Mouse (Mus musculus) cerebral cortex, adult 2 months (tissue): ENCODE data around the gene Prrg2.

ENCODE experiments used
- WGBS: fragments of 180-500 bp; shearing (Covaris S2); methylation state at CpG from one replicate; pipeline ENCODE4 v1.1.7; 2018; 5-methylcytosine and 5-hydroxymethylcytosine counted together

Gene Prrg2

DNA sequence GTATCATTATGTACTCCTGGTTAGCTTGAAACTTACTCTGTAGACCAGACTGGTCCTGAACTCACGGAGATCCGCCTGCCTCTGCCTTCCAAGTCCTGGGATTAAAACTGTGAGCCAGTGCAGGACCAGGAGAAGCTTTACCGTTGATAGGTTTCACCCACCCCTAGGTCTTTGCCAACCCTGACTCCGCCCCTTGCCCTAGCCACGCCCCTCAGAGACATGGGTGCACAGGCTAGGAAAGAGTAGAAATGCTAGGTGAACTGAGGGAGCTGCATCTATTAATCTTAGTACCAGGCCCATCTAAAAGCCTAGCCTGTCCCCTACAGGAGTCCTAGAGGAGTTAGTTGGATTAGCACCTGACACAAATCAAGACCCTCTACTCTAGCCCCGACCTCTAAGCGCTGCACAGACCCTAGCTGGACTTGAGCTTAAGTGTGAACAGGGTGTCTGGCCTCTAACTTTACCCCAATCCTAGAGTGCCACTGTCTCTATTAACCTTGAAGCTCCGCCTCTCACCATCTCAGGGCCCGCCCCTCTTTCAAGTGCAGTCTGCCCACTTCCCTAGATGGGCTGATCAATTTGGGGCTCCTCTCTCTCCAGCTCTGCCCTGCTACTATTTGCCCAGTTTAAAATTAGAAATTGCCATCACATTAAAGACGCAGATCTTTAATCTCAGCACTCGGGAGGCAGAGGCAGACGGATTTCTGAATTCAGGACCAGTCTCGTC, 27.9 kb upstream of the Prrg2 start:
- 89% methylated on average over 13 of the region's 13 CpGs for whole genome bisulfite sequencing

DNA sequence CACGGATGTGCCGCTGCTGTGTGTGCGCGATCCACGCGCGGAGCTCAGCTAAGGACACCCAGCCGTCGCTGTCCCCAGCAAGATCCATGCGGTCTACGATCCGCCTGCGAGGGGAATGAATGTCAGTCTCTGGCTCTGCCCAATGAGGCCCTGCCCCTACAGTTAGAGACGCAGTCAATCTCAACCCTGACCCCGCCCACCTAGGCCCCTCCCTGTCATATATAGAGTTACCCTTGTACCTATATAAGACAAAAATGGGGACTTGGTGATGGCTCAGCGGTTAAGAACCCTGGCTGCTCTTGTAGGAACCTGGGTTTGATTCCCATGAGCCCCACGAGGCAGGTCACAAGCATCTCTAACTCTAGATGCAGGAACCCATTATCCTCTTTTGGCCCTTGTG, 26.1 kb upstream of the Prrg2 start:
- 95% methylated on average over 17 of the region's 17 CpGs for WGBS

DNA sequence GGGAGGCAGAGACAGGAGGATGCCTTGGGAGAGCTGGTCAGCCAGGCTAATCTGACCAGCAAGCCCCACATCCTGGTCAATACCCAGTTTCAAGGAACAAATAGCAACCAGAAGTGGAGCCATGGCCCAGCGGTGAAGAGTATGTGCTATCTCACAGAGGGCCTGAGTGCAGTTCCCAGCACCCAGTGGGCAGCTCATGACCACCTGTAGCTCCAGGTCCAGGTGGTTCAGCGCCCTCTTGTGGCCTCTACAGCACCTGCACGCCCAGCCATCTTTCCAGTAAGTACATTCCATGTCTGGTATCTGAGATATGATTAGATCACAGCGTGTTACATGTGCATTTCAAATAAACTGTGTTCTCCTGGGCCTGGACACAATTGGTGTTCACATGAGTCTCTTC, 23.6 kb upstream of the Prrg2 start:
- WGBS, result 79% methylated on average over 4 of the region's 4 CpGs

DNA sequence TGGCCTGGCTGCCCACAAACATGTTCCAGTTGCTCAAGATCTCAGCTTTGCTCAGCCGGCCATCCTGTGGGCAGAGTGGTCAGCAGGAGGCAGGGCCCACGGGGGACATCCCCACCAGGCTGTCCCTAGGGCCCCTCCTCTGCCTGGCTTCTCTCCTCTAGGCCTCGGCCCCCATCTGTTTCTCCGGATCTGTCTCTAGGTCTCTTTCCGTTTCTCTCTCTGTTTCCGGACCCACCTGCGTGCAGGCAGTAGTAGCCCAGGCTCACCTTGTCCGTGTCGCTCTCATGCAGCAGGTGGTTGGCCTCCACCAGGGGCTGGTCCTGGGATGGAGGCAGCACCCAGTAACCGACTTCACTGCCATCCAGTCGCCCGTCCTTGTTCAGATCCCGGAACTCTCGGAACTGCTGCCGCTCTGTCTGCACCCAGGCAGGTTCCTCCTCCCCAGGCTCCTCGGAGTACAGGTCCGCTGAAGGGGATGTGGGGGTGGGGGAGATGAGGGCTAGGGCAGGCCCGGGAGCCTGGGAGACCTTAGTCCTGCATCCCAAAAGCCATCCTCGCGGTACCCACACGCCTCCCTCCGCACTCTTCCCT, 20.9 kb upstream of the Prrg2 start:
- WGBS, result 85% methylated on average over 22 of the region's 22 CpGs

DNA sequence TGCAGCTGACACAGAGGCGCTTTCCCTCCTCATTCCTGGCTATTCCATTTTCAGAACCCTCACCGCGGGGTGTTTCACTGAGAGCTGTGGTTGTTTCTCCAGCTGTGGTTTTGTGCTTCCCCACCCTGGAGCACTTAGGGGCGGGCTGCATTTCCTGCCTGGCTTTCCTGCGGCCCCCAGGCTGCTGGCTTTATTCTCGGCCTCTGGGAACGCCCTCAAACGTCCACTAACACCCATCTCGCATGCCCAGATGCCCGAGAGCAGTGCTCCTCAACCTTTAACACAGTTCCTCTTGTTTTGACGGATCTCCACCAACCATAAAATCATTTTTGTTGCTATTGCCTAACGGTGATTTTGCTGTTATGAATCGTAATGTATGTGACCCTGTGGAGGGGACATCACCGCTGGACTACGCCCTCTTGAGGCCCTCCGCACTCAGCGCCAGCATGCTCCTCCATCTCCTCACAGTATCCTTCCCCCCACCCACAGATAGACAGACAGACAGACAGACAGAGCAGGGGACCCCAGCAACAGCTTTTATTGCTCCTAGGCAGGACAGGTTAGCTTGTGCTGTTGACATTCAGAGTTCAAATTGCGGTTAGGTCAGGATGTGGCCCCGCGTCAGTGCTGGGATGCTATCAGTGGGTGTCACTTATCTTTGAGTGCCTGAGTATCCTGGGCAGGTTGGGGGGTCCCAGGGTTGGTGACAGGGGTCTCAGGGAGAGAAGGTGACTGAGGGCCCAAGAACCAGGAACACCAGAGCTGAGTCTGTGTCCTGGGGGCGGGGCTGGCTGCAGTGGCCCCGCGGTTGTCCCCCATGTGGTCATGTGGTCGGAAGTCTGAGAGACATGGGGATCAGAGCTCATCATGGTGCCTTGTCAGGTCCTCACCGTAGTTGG, 20.2 kb upstream of the Prrg2 start:
- 62% methylated on average over 25 of the region's 25 CpGs for WGBS

DNA sequence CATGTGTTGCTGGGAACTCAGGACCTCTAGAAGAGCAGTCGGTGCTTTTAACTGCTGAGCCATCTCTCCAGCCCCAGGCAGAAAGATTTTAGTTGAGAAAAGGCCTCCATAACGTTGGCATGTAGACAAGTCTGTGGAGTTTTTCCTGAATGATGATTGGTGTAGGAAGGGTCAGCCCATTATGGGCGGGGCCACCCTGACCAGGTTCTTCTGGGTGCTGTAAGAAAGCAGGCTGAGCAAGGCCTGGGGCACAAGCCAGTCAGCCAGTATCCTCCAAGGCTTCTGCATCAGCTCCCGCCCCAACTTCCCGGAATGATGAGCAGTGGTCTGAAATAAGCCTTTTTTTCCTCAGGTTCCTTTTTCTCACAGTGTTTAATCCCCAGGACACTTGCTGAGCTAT, 18.5 kb upstream of the Prrg2 start:
- WGBS, result 56% methylated on average over 5 of the region's 5 CpGs

DNA sequence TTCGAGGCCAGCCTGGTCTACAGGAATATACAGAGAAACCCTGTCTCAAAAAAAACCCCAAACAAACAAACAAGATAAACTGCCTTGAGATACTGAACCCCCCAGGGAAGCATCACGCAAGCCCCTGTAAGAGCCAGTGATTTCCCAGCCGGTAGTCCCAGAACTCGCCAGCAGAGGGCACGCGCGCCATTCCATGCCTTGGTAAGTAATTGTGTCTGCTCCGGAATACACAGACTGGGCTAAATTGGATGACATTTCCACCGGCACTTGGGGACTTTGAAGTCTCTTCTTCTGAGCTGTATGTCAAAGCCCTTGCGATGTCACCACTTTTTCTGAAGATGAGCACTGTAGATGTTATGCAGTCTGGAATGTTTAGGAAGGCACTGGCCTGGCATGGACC, 17.4 kb upstream of the Prrg2 start:
- under 1% methylated on average over 10 of the region's 10 CpGs for WGBS

DNA sequence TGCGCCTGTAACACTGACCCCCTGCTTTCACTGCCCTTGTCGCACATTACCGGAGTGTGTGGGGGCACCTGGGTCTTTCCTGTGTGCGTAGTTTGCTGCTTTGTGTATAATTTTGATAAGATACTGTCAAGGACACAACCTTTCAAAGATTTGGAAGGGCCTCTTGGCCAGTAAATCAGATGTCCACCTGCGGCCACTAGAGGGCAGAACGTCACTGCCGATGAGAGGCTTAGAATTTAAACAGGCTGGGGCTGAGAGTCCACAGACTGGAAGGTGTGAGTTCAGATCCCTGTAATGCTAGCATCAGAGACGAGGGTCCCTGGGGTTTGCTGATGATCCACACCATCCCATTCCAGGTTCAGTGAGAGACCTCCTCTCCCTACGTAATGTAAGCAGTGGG, 16.0 kb upstream of the Prrg2 start:
- WGBS, result 42% methylated on average over 9 of the region's 9 CpGs

DNA sequence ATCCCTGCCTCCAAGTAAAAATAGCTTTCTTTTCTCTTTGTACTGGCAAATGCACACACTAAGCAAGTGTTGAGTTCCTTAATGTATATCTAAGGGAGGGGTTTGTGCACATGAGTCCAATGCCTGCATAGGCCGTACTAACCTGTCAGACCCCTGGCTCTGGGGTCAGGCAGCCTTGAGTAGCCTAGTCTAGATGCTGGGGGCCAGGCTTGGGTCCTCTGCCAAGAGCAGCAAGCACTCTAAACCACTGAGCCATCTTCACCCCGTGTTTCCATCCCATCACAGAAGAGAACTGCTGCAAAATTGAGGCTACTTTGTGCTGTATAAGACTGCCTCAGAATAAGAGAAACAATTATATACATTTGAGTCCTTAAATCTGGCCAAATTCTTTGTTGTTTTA, 15.4 kb upstream of the Prrg2 start:
- WGBS, result 79% methylated on average over 2 of the region's 2 CpGs

DNA sequence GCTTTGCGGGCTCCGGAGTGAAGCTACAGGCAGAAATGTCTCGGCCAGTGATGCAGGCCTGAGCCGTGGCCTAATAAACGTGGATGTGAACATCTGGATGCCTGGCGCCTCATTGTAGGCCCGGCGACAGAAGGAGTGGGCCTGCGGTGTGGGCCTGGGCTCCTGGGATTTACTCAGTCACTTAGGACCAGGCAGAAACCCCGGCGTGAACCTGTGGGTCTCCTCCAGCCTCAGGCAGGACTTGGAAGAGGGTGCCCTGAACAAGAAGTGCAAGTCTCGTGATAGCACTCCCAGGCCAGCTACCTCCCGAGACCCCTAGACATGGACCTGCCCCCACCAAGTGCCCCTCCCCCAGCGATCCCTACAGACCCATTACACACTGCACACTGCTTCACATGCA, 14.8 kb upstream of the Prrg2 start:
- WGBS, result 91% methylated on average over 14 of the region's 14 CpGs

DNA sequence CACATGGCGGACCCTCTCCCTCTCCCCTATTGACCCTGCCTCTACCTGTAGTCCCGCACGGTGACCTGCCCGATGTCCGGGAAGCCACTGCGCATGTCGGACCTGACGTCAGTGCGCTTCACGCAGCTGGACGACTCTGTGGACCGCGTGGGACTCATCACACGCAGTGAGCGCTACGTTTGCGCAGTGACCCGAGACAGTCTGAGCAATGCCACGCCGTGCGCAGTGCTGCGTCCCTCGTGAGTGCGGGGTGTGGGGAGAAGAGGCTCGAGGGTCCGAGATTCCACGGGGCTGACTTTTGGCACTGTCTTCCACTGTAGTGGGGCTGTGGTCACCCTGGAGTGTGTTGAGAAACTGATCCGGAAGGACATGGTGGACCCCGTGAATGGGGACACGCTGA, 14.0 kb upstream of the Prrg2 start:
- 87% methylated on average over 30 of the region's 30 CpGs for WGBS

DNA sequence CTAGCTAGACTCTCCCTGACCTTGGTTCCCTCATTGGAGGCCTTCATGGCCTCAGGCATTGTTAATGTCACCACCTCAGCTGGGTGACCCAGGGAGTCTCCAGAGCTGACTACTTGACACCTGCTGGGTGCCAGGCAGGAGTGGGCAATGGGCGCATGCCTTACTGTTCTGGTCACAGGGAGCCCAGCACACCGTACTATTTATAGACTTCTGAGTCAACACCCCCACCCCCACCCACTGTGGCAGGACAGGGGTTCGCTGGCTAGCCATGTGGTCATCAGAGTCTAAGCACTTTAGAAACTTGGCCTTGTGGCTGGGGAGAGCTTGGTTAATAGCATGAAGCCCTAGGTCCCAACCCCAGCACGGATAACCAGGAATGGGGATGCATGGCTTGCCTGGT, 12.9 kb upstream of the Prrg2 start:
- 55% methylated on average over 4 of the region's 4 CpGs for WGBS

DNA sequence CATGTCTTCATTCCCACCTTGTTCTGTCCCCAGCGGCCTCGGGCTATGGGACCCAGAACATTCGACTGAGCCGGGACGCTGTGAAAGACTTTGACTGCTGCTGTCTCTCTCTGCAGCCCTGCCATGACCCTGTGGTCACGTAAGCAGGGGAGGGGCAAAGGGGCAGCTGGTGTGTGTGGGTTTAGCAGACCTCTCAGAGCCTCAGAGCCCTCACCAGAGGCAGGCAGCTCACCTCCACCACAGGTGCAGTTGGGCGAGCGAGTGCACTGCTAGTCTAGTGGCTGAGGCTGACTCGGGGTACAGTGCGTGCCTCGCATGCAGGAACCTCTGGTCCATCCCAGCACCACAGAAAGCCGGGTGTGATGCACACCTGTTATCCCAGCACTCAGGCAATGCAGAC, 11.5 kb upstream of the Prrg2 start:
- 93% methylated on average over 12 of the region's 12 CpGs for WGBS

DNA sequence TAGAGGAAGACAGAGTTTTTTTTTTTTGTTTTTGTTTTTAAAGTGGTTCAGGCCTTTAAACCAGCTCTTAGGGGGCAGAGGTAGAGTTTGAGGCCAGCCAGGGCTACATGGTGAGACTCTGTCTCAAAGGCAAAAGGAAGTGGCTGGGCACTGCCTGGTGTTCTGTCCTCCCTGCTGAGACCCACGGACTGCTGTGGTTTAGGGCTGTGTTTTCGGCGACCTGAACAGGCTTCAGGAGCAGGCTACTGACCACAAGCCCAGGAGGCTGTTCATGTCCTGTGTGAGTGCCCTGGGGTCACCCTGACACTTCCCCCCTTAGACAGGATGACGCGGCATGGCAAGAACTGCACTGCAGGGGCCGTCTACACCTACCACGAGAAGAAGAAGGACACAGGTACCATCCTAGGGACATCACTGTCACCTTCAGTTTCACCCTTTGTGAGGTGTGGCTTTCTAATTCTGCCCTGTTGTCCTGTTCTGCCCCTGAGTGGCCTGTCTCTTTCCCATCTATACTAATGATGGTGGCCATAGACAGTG, 10.8 kb upstream of the Prrg2 start:
- WGBS, result 83% methylated on average over 7 of the region's 7 CpGs

DNA sequence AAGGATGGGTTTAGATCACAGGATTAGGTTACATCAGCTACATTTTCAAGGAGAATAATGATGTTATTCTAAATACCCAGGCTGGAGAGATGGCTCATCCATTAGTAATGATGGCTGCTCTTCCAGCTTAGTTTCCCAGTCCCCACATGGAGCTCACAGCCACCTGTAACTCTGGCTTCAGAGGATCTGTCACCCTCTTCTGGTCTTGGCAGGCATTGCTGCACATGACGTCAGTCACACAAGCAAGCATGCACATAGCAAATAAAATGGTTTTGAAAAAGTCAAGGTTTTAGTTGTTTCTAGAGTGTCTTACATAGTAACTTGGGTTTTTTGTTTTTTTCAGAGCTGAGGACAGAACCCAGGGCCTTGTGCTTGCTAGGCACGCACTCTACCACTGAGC, 9.8 kb upstream of the Prrg2 start:
- WGBS, result 74% methylated on average over 2 of the region's 2 CpGs

DNA sequence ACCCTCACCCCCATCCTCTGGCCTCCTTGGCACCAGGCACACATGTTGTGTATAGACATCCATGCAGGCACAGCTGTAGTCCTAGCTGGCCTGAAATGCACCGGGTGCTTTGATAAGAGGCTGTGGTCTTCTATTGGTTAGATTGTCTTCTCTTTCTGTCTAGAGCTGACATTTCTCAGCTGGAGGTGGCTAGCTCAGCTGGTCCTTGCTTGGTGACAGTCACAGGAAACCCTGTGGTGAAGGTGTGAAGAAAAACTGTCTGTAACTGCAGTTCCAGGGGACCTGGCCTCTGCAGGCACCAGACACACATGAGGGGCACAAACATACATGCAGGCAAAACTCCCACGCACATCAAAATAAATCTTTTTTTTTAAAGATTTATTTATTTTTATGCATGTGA, 7.2 kb upstream of the Prrg2 start:
- WGBS, result 83% methylated on average over 2 of the region's 2 CpGs

DNA sequence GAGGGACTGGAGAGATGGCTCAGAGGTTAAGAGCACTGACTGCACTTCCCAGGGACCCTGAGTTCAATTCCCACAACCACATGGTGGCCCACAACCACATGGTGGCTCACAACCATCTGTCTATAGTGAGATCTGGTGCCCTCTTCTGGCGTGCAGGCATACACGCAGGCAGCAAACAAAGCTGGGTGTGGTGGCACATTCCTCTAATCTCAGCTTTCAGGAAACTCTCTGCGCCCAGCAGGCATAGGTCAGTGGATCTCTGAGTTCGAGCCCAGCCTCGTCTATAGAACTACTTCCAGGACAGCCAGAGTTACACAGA, 5.5 kb upstream of the Prrg2 start:
- WGBS, result 32% methylated on average over 5 of the region's 5 CpGs

DNA sequence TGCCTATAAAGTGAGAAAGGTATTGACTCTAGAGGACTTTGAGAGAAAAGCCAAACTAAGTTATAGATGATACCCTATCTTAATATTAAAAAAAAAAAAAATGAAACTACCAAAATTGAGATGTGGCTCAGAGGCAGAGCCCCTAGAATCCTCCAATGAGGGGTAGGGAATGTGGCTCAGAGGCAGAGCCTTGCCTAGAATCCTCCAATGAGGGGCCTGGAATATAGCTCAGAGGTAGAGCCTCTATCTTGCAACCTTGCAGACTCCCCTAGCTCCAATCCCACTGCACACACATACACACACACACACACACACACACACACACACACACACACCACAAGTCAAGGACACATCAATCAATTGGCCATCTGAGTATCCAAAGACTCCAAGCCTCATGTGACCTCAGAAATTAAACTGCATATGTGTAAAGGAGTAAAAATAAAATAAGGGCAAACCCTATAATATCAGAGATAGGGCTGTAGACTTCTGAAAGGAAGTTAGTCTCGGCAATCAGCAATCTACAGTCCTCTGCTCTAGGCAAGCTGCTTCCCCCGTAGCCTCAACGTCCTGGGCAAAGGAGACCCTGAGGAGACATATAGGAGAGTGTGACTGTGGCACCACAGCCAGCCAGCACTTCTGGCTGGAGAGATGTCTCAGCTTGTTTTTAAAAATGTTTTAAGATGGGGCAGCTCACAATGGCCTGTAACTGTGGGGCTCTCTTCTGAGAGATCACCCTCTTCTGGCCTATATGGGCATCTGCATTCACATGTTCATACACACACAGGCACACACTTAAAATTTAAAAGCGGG, 4.9 kb upstream of the Prrg2 start:
- WGBS, result 86% methylated on average over 4 of the region's 4 CpGs

DNA sequence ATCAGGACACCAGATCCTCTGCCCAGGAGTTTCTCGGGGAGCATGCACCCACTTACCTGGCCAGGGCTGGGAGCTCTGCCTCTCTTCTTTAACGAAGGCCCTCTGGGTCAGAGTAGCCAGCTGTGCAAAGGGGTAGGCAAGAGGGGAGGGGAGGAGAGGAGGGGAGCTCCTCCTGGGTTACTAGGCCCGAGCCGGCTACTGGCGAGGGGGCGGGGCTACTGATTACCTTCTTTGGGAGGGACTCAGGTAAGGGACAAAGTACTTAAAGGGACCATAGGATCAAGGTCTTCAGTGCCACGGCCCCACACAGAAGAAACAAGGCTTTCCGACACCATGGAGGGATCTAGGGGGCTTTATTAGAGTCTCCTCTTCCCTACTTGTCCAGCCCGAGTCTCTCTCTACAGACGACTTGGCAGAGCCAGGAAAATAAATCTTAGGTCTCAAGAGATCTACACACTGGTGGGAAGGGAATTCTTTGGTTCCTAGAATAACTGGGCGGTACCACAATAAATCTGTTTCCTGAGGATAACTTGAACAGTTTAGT, 873 bp downstream of the Prrg2 start:
- WGBS, result 15% methylated on average over 11 of the region's 11 CpGs

DNA sequence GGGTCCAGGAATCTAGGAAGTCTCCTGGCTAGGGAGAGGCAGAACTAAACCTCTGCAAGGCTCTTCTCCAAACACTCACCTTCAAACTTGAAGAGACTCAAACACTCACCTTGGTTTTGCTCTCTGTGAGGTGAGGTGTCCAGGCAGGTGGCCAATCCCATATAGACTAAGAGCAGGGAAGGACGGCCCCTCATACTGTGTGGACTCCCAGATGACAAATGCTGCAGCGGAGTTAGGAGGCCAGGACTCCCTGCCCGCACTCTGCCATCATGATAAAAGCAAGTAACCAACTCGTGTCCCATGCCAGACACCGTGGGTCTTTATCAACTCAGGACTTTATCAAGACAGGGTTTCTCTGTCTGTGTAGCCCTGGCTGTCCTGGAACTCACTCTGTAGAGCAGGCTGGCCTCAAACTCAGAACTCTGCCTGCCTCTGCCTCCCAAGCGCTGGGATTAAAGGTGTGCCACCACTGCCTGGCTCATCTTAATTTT, 1.8 kb downstream of the Prrg2 start:
- WGBS, result 94% methylated on average over 6 of the region's 6 CpGs
